Mouse (Mus musculus): ENCODE results near the gene Lasp1.

DNA sequence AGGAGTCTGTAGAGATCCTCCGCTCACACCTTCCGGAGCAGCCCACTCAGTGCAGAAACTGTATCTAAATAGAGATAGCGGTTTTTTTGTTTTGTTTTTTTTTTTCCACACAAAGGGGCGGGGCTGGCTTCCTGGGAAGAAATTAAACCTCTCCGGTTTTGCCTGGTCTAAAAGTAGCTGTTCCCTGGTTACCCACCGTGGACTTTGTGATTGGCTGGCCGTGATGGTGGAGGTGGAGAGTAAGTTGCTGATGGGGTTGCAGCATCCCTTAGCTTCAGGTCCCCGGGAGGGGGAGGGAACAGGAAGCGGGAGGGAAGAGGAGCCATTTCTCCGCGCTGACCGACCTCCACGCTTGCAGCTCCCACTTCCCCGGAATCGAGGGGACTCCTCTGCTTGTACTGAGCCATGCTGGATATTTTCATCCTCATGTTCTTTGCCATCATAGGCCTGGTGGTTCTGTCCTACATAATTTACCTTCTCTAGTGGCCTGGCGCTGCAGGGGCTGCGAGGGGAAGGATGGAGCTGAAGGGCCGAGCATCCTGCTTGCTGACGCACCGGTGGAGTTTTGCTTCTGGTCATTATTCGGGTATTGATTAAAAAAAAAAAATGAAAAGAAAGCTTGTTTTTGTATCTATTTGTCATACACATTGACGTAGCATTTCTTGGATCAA, 42.3 kb downstream of the Lasp1 start:
- TF ChIP-seq POLR2A (IDR thresholded peaks at IDR 0.05; ENCODE audit: insufficient read depth, low read depth, low read length) (peak; percentile 67), EP300 (IDR thresholded peaks at IDR 0.05; ENCODE audit: insufficient read depth, low read depth, low read length) (no peak)
